Mouse (Mus musculus) left cerebral cortex, postnatal 36 days (tissue): Measurements from ENCODE around the gene Tmem164. TPM values are rescaled to one million over a fixed set of nuclear protein-coding genes. Genes with fewer than 3 reads are reported as not detected.

Experiments used
- DNase-seq, 2 experiments: peaks; one replicate each; pipeline ENCODE4 v3.0.0; 2021 to 2022; ENCODE audit warnings: low spot score in 2 of 2, mixed read lengths in 1 of 2
- intact Hi-C: fragments of 180-260 bp; cut with DNase I; formaldehyde crosslinking; loops from one replicate; pipeline ENCODE4 v1.15.1; 2025
- total RNA-seq, 2 experiments: library from RNA; stranded (reverse); gene quantifications; 2 replicates each; pipeline ENCODE4 v1.2.3; 2021

Gene Tmem164
- total RNA-seq, 2 experiments from 2014 or later: 28.0 to 29.9 TPM

DNA sequence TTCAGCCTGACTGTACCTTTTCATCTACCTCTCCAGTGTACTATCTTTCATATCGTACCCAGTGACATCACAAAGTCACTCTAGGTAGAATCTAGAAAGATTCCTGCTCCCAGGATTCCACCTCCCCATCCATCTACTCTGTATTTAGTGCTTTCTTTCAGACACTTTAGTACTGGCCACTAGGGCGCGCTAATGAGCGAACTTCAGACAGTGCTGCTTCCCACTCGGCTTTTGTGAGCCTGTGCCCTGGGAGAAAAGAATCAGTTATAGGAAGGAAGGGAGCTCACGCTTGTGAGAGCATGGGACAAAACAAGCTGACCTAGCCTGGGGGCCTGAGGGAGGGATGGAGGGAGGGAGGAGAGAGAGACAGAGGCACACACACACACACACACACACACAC, 131.9 kb downstream of the Tmem164 start:
- DNase-seq: peak; percentile 18 to 24
- intact Hi-C loops: no loop called here

DNA sequence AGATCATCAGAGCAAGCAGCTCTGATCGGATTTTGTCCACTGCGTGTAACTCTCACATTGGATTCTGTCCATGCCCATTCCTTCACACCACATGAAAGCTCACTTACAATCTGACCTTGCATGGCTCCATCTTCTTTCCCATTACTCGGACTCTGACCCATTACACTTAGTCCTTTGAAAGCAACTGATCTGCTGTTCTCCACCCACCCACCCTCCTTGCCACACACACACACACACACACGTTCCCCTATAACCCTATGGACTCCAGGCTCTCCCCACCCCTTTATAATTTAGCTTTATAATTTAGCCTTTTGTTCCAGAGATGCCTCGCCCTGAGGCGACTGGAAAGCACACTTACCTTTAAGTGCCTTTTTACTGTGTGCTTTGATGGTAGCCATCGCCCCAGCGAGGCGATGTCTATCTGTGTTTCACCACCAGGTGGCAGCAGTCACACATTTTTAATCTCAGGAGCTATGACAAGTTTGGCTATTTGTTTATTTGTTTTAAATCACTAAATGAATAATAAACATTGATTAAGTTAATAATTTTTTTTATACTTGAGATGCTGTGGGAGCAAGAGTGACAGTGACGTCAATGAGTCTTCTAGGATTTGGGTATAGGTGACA, 137.0 kb downstream of the Tmem164 start:
- DNase-seq: peak in 1 of 2 experiments; percentile 27
- intact Hi-C loops: no loop called here

DNA sequence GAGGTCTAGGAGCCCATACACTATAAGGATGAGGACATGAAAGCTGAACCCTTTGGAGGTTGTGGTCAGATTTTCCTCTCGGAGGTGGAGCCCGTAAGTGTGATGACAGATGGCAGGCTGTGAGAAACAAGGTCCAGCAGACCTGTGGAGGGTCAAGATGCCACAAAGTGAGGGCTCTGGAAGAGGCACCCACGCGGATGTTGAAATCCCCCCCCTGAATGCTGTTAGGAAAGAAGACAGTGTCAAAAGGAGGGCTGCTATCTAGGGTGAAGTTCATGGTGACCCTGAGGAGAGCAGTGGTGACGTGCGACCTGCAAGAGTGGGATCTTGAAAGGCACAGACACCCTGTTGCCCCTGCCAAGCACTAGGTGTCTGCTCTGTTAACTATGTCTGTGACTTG, 140.0 kb downstream of the Tmem164 start:
- intact Hi-C loops: loop anchor here (2.0 to 10.0 kb wide), 3 partner anchors 144 to 621 kb away; partner anchors contain the start of gene Ammecr1

DNA sequence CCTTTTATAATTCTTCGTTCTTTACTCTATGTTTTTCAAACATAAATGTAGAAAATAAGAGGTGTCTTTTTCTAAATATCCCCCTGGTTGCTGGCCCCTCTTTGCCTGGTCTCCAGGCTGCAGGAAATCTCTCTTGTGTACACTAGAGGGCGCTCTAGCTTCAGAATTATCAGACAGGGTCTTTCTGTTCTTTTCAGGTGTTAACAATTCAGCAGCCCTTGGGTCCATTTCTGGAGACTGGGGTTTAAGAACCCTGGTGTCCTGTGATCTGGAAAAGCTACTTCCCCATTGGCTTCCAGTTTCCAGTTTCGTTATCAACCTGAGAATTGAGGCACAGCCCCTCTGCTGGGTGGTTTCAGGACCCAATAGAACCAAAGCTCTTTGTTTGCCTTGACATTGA, 140.6 kb downstream of the Tmem164 start:
- intact Hi-C loops: loop anchor here (2.0 to 10.0 kb wide), 4 partner anchors 143 to 620 kb away; partner anchors contain the start of gene Ammecr1
- DNase-seq: no peak

More for the DNA sequence above, 140.0 kb downstream of the Tmem164 start:
- no peak for DNase-seq

DNA sequence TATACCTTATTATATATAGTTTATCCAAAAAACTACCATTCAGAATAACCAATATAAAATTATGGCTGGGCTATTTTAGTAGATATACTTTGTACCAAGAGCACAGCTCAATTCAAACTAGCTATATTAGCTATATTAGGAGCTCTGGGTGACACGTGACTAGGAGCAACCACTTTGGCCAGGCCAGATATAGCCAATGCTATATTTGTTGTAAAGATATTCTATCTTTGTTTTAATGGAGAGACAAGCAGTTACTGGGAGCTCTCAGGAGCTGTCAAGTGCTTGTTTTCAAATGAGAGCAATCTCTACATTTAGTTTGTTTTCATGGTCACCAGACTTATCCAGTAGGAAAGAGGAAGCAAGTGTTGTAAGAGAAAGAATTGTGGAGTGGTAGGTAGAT, 144.1 kb downstream of the Tmem164 start:
- intact Hi-C loops: loop anchor here (10.0 kb wide), 1 partner anchor 139 kb away; the partner anchor contains the start of gene Ammecr1

DNA sequence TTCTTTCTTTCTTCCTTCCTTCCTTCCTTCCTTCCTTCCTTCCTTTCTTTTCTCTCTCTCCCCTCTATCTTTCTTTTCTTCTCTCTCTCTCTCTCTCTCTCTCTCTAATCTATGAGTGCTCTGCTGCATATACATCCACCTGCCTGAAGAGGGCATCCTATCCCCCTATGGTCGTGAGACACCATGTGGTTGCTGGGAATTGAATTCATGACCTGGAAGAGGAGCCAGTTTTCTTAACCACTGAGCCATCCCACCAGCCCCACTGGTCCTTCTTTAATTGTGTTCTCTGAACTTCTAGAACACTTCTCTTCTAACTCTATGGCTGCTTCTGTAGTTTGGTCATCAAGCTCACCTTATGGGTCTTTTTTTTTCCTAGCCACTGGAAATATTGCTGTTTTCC, 146.4 kb downstream of the Tmem164 start:
- intact Hi-C loops: loop anchor here (10.0 kb wide), 1 partner anchor 137 kb away; the partner anchor contains the start of gene Ammecr1
- no peak for DNase-seq

More for the DNA sequence above, 144.1 kb downstream of the Tmem164 start:
- no peak for DNase-seq

DNA sequence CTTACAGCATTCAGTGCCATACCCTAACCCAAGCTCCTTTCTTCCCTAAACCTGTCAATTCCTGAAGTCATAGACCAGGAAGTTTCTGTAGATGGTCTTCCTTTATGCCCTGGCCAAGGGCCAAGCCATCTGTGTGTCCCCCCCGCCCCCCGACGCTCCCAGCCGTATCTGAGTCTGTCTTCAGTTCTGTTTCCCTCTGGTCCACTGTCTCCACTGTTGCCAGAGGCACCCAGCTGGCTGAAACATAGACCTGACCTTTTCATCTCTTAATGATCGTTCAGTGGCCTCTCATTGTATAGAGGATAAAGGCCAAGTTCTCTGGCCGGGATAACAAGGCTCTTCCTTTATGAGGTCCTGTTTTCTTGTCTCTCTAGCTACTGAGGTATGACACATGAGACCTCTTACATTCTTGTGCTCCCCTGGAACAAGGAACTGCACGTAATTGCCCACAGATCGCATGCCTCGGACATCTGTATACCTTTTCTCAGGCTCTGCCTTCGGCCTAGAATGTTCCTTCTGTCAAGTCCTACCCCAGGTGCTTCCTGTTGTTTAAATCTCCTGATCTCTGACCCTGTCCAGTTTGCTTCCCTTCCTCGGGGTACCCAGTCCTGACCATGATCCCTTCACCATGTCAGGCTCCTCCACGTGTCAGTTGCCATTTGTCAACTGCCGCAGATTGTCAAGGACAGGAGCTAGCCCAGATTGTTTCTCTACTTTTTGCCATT, 147.1 kb downstream of the Tmem164 start:
- intact Hi-C loops: loop anchor here (10.0 kb wide), 1 partner anchor 136 kb away; the partner anchor contains the start of gene Ammecr1
- no peak for DNase-seq

DNA sequence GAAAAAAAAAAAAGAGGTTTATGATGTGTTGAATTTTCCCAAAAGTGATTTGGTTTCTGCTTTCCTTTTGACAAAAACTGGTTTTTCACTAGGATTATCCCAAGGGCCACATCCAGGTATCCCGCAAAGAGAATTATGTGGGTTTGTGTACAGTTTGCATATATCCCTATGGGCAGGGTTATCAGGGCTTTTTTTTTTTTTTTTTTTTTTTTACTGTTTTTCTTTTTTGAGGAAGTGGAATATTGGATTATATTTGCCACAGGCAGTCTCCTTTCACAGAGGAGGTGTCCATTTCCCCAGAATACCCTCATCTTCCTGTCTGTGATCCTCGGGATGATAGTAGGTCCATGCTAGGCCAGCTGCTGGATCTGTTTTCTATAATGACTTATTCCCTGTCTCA, 148.1 kb downstream of the Tmem164 start:
- intact Hi-C loops: loop anchor here (10.0 kb wide), 1 partner anchor 136 kb away; the partner anchor contains the start of gene Ammecr1
- DNase-seq: no peak

DNA sequence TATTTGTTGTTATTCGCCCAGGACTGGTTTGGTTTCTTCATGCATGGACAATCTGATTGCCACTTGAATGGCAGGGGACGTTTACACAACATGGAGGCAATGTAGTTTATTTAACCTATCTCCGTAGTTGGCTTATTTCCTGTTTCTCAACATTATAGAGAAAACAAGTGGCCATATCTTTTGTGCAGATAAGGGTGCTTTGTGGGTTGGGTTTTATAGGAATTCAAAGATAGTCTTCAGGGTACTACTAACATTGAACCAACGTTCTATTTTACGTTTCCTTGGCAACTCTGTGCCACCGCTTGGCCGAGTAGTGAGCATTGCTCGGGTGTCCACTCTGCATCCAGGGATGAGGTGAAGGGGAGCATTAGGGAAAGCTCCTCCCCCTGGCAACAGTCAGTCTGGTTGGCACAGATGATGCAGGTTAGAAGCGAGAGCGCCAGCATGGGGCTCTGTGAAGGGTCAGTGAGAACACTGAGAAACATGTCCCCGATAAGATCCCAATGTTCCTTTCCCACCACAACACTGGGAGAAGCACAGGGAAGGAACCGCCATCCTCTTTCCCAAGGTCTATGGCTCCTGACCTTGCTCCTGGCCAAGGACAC, 148.8 kb downstream of the Tmem164 start:
- no peak for DNase-seq
- intact Hi-C loops: loop anchor here (10.0 kb wide), 1 partner anchor 135 kb away; the partner anchor contains the start of gene Ammecr1

DNA sequence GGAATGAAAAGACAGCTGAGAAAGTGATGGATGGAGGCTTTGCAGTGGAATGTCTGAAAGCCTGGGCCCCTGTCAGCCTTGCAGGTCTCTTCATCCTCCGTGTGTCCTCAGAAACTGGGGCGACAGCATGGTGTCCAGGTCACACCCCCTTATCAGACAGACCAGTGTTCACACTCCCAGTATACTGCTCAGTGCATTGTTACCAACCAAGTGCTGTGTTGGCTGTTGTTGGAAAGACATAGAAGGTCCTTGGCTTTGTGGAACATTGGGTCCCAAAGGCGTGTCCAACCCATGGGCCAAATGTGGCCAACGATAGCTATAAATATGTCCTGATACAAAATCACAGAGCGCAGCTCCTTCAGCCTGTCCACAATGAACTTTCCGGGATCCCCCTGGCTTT, 149.4 kb downstream of the Tmem164 start:
- no peak for DNase-seq

DNA sequence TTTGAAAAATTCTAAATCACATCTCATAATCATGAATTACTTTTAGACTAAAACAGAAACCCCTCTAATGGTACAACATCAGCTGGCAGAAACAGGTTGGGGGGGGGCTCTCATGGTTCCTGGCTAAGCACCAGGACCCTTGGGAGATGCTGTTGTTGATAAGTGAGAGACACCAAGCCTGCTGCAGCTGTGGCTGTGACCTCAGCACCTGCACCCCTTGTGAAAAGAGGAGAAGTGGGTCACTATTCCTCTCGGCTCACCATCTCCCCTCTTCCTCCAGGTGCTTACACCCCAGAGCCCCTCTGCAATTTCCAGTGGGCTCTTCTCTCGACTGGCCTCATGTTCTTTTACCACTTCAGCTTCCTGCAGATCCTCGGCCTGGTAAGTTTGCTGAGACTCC, 151.0 kb downstream of the Tmem164 start:
- intact Hi-C loops: no loop called here
- no peak for DNase-seq

More for the DNA sequence above, 149.4 kb downstream of the Tmem164 start:
- intact Hi-C loops: no loop called here

DNA sequence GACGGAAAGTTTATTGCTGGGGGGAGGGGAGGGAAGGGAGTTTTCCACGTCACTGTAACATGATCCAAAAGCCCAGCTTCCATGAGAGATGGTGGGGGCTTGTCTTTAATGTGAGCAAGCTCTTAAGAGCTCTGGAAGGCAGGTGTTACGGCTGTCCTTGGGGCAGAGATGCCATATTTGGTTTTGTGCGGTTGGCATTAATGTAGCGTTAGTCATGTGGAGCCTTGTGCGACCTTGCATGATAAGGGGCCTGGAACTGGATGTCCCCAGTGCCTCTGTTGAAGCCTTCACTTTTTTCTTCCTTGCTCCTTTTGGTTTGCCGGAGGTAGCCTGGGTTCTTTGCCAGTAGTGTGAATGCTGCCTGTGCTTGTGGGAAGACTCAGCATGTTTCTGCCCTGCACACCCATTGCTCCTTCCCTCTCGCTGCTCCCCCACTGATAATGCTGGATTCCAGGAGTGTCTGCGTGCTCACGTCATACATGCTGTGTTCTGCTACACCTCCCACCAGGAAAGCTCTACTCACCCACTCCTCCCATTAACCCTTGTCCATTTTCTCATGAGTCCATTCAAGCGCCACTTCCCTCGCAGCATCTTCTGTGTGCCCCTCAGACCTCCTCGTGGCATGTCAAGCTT, 152.1 kb downstream of the Tmem164 start:
- no peak for DNase-seq
- intact Hi-C loops: no loop called here

DNA sequence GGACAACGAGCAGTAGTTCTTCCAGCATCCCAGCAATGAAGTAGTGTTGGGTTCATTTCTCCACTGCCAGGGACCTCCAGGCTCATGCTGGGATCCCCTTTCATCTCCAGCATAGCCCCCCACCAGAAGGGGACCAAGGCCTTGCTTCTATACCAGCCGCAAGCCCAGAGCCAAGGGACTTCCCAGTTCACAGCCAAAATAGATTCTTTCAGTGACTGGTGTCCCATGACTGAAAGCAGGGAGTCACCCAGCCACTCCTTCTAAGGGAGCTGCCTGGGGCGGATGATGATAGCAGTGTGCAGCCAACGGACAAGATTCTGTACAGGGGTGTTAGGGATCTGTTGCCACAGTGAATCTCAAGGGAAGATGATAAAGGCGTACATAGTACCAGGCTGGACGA, 153.6 kb downstream of the Tmem164 start:
- intact Hi-C loops: no loop called here
- DNase-seq: no peak

DNA sequence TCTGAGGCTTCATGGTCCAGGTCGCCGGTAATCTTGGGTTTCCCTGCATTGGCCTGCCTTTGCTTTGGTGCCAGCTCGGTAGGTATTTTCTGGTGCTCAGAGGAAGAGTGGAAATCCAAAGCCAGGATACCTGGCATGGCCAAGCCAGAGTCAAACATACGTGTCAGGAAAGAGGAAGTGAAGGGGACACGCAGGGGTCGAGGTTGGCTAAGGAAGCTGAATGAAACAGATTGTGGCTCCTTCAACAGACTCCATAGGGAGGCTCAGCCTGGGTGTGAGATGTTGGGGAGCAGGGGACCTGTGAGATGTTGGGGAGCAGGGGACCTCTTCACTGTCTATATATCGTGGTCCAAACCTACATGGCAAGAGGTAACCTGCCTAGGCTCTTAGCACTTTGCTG, 155.2 kb downstream of the Tmem164 start:
- intact Hi-C loops: no loop called here
- DNase-seq: no peak

DNA sequence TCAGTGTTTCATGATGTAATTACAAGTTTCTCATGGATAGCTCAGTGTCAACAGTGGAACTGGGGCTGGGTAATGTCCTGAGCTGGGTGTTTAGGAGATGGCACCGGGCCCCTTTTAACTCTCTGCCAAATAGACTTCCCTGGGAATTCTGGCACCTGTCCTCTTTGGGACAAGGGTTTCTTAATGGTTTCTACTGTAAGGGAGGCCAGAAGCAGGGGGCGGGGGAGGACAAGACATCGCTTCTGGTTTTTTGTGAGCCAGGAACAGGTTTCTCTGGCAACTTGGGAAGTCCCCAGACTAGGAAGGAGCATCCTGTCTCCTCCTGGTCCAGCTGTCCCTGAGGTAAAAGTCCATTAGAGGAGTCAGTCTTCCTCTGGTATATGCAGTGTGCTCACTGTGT, 156.1 kb downstream of the Tmem164 start:
- intact Hi-C loops: no loop called here
- DNase-seq: no peak

DNA sequence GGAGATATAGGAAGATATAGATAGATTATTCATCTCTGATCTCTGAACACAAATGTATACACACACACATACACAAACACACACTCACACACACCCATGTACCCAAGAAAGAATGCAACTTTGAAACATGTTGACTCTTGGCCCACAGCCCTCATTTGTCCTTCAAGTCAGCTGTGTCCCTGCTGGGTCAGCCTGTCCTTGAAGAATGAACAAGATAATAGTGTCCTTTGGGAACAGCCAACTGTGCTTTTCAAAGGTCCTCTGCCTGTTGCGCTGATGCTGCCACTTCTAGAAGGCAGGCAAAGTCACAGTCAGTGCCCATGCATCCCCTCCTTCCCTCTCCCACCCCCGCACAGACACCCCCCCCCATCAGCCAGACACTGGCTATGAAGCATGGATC, 157.6 kb downstream of the Tmem164 start:
- DNase-seq: no peak
- intact Hi-C loops: no loop called here

DNA sequence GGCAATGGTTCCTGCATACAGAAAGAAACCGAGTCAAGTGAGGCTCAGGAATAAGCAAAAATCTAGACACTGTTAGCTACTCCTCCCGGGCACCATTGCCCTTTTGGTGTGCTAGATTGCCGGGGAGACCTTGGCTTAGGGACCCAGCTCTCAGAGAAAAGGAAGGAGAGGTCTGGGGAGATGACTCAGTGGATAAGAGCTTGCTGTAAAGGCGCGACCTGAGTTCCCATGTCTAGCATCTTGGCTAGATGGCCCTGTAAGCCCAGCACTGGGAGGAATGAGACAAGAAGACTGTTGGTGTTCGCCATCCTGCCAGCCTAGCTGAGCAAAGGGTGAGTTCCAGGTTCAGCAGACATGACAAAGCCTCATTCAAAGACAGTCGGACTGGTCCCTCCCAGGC, 158.2 kb downstream of the Tmem164 start:
- intact Hi-C loops: no loop called here
- no peak for DNase-seq

DNA sequence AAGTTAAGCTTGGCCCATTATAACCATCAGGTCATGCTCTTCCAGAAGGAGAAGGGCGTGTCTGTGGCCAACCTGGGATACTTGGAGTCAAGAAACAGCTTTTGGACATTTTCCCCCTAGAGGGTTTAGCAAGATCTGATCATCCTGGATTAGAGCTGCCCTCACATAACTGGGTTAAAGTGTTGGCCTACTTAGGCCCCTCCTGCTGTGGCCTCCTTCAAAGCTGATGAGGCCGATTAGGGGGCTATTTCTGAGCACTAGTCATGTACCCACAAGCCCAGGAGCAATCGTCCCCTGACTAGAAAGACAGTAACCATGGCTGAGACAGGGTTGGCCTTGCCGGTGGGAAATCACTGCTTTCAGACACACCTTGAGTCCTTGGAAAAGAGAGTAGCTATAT, 160.7 kb downstream of the Tmem164 start:
- no peak for DNase-seq
- intact Hi-C loops: no loop called here

DNA sequence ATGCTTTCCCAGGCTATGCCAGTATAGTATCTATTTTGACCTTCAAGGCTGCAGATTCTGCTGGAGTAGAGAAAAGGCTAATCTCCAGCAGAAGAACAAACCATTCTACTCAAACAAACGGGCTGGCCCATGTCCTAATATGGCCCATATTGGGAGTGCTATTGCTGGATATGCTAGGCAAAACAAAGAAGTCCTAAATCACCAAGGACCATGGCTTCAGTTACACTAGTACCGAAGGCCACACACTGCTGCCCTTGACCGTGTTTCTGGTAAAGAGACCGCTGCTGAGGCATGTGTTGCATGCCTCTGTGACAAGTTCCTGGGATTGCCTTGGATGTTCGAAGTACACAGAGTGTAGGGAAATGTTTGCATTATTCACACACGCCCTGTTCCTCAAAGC, 165.1 kb downstream of the Tmem164 start:
- no peak for DNase-seq
- intact Hi-C loops: no loop called here

DNA sequence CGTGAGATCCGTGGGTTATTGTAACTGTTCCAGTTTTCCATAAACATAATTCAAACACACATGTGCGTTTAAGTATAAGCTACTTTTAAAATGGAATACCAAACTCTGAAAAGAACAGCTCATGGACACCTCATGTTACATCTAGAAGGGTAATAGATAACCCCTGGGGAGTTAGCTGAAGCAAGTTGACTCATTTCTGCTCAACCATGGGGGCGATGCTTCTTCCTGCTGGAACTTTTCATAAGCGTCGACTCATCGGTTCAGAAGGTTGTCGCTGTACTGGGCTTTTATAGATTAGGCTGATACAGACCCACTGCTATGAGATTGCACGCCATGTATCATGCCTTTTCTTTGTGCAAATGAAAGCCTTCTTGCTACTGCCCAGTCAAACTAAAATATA, 166.8 kb downstream of the Tmem164 start:
- intact Hi-C loops: no loop called here
- no peak for DNase-seq
